Mouse (Mus musculus): Measurements from ENCODE around the gene Lats2. TPM values are rescaled to one million over a fixed set of nuclear protein-coding genes. Genes with fewer than 3 reads are reported as not detected.
"Not testable (repeated sequence)": the region's sequence is repeated elsewhere in the genome, so short reads cannot be mapped to it uniquely, and the experiment has no call there.

Gene Lats2
- polyA plus RNA-seq, 1 experiment from 2014 or later = 7.9 TPM

DNA sequence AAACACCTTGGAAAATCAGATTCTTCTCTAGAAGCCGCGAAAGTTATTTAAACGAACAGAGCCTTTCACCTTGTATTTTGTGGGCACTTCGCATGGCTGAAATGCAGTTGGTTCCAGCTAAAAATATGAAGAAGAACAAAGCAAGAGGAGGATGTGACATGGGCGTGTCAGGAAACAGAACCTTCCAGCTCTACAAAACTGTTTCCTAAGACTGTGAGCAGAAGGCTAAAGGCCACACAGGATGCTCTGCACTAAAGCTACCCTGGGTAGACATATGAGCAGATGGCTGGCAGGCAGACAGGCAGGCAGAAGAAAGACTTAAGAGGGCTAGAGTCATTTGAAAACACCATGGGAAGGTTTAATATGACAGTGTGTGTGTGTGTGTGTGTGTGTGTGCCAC, 10.9 kb upstream of the Lats2 start:
- Histone ChIP-seq H3K27me3 (replicated peaks; ENCODE audit: control insufficient read depth, insufficient read depth, low read length) (no peaks in the 10 kb centered on the region), H3K4me3 (replicated peaks; ENCODE audit: low read length) (no peak overlapping the region), H3K4me2 (ENCODE audit: low read length) (no peak overlapping the region), H3K9ac (replicated peaks; ENCODE audit: low read depth, low read length) (no peak overlapping the region), H3K27ac (ENCODE audit: low read length) (no peak overlapping the region), H3K9me3 (ENCODE audit: control insufficient read depth, low read length) (no peaks in the 10 kb centered on the region), H3K4me1 (replicated peaks; ENCODE audit: control insufficient read depth, insufficient read depth, low read length) (no peaks in the 10 kb centered on the region), H3K36me3 (ENCODE audit: control insufficient read depth, insufficient read depth) (no peaks in the 10 kb centered on the region)
- no peak for ATAC-seq
- WGBS = 97% methylated on average over 5 of the region's 5 CpGs

GRCm38 (mm10) chr14:57760447-57761412, 2.5 kb upstream of the Lats2 start:
- Histone ChIP-seq H3K9me3 (ENCODE audit: control insufficient read depth, low read length) (no peaks in the 10 kb centered on the region), H3K9ac (replicated peaks; ENCODE audit: low read depth, low read length) (no peak overlapping the region), H3K27ac (ENCODE audit: low read length) (no peak overlapping the region), H3K4me3 (replicated peaks; ENCODE audit: low read length) (no peak overlapping the region), H3K27me3 (replicated peaks; ENCODE audit: control insufficient read depth, insufficient read depth, low read length) (no peaks in the 10 kb centered on the region), H3K4me1 (replicated peaks; ENCODE audit: control insufficient read depth, insufficient read depth, low read length) (peaks cover 8% of the 10 kb centered on the region), H3K4me2 (ENCODE audit: low read length) (no peak overlapping the region), H3K36me3 (ENCODE audit: control insufficient read depth, insufficient read depth) (no peaks in the 10 kb centered on the region)
- 27% methylated on average over 10 of the region's 10 CpGs for WGBS
- ATAC-seq = peak; percentile 52

- no peaks in the 10 kb centered on the region for H3K27me3 ChIP-seq (replicated peaks; ENCODE audit: control insufficient read depth, insufficient read depth, low read length)
- H3K36me3 ChIP-seq (ENCODE audit: control insufficient read depth, insufficient read depth) = no peaks in the 10 kb centered on the region
- no peak overlapping the region for H3K9ac ChIP-seq (replicated peaks; ENCODE audit: low read depth, low read length)
- 92% methylated on average over 4 of the region's 4 CpGs for WGBS
- no peak overlapping the region for H3K27ac ChIP-seq (ENCODE audit: low read length)
- H3K9me3 ChIP-seq (ENCODE audit: control insufficient read depth, low read length) = no peaks in the 10 kb centered on the region
- no peak overlapping the region for H3K4me2 ChIP-seq (ENCODE audit: low read length)
- no peak for ATAC-seq
- peaks cover 7% of the 10 kb centered on the region for H3K4me1 ChIP-seq (replicated peaks; ENCODE audit: control insufficient read depth, insufficient read depth, low read length)
- no peak overlapping the region for H3K4me3 ChIP-seq (replicated peaks; ENCODE audit: low read length)
Measured at GRCm38 (mm10) chr14:57756094-57756493, 2.1 kb downstream of the Lats2 start.

DNA sequence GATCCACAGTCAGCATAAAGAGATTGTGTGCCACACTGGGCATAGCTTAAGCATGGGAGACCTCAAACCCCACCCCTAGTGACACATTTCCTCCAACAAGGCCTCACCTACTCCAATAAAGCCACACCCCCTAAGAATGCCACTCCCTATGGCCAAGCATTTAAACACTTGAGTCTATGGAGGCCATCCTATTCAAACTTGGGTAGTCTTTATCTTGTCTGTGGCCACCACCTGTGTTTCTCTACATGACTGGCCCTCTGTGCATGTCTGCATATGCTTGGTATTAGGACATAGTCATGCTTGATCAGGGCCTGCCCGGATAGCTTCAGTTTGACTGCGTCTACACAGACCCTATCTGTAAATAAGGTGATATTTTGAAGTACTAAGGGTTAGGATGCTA, 2.5 kb downstream of the Lats2 start:
- ATAC-seq = no peak
- no peaks in the 10 kb centered on the region for H3K36me3 ChIP-seq (ENCODE audit: control insufficient read depth, insufficient read depth)
- no peak overlapping the region for H3K4me3 ChIP-seq (replicated peaks; ENCODE audit: low read length)
- H3K4me1 ChIP-seq (replicated peaks; ENCODE audit: control insufficient read depth, insufficient read depth, low read length) = peaks cover 3% of the 10 kb centered on the region
- H3K27me3 ChIP-seq (replicated peaks; ENCODE audit: control insufficient read depth, insufficient read depth, low read length) = no peaks in the 10 kb centered on the region
- no peaks in the 10 kb centered on the region for H3K9me3 ChIP-seq (ENCODE audit: control insufficient read depth, low read length)
- no peak overlapping the region for H3K9ac ChIP-seq (replicated peaks; ENCODE audit: low read depth, low read length)
- no peak overlapping the region for H3K4me2 ChIP-seq (ENCODE audit: low read length)
- 95% methylated on average over 2 of the region's 2 CpGs for WGBS
- no peak overlapping the region for H3K27ac ChIP-seq (ENCODE audit: low read length)

DNA sequence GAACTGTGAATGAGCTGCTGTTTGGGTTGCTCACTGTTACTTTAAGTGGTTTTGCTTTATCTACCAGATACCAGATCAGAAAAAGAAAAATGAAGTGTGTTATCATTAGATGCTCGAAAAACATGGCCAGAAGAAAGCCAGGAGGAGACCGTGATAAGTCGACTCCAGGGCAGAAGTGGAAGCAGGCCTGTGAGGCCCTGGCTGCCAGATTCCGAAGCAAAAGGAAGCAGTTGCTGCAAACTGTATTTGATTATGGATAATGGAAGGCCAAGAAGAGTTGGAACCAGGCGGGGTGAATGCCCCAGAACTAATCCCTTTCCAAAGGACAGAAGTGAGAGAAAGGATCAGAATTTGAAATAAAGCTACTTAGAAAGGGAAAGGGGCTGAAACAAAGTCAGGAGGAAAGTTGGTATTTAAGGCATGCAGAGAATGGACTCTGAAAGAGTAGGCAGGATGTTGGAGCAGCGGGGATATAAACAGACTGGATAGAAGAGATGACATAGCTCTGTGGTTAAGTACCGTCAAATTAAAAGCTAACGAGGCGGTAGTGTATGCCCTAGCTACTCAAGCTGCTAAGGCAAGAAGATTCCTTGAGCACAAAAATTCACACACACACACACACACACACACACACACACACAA, 4.7 kb downstream of the Lats2 start:
- Histone ChIP-seq H3K27me3 (replicated peaks; ENCODE audit: control insufficient read depth, insufficient read depth, low read length) (no peaks in the 10 kb centered on the region), H3K9me3 (ENCODE audit: control insufficient read depth, low read length) (no peaks in the 10 kb centered on the region), H3K4me1 (replicated peaks; ENCODE audit: control insufficient read depth, insufficient read depth, low read length) (no peaks in the 10 kb centered on the region), H3K4me2 (ENCODE audit: low read length) (no peak overlapping the region), H3K36me3 (ENCODE audit: control insufficient read depth, insufficient read depth) (no peaks in the 10 kb centered on the region), H3K9ac (replicated peaks; ENCODE audit: low read depth, low read length) (no peak overlapping the region), H3K4me3 (replicated peaks; ENCODE audit: low read length) (no peak overlapping the region), H3K27ac (ENCODE audit: low read length) (no peak overlapping the region)
- no peak for ATAC-seq
- 15% methylated on average over 9 of the region's 9 CpGs for WGBS

DNA sequence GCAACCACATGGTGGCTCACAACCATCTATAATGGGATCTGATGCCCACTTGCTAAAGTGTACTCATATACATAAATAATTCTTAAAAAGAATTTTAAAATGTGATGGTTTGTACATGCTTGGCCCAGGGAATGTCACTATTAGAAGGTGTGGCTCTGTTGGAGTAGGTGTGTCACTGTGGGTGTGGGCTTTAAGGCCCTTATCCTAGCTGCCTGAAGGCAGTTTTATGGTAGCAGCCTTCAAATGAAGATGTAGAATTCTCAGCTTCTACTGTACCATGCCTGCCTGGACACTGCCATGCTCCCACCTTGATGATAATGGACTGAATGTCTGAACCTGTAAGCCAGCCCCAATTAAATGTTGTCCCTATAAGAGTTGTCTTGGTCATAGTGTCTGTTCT, 7.2 kb downstream of the Lats2 start:
- not testable (repeated sequence) for H3K4me3 ChIP-seq (replicated peaks; ENCODE audit: low read length); H3K9me3 ChIP-seq (ENCODE audit: control insufficient read depth, low read length); H3K9ac ChIP-seq (replicated peaks; ENCODE audit: low read depth, low read length); H3K4me2 ChIP-seq (ENCODE audit: low read length); H3K4me1 ChIP-seq (replicated peaks; ENCODE audit: control insufficient read depth, insufficient read depth, low read length); H3K27ac ChIP-seq (ENCODE audit: low read length); ATAC-seq; H3K36me3 ChIP-seq (ENCODE audit: control insufficient read depth, insufficient read depth); H3K27me3 ChIP-seq (replicated peaks; ENCODE audit: control insufficient read depth, insufficient read depth, low read length)

DNA sequence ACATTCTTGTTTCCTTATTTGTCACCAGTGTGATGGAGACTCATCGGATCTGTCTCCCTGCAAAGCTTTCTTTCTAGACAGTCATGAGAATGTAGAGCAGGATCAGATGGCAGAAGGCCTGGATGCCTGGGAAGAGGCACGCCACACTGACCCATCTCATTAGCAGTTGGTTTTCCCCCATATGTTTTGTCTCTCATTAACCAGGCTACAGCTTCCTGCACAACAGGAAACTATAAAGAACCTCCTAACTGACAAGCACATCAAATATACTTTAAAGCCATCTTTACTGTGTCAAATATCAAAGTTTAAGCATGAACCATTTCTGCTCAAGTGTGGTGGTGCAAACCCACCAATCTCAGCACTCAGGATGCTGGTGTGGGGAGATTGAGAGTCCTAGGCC, 8.7 kb downstream of the Lats2 start:
- H3K4me1 ChIP-seq (replicated peaks; ENCODE audit: control insufficient read depth, insufficient read depth, low read length) = peaks cover 11% of the 10 kb centered on the region
- no peak overlapping the region for H3K9ac ChIP-seq (replicated peaks; ENCODE audit: low read depth, low read length)
- no peak for ATAC-seq
- no peaks in the 10 kb centered on the region; the same call in 1 of the 2 replicates for H3K27me3 ChIP-seq (replicated peaks; ENCODE audit: control insufficient read depth, insufficient read depth, low read length)
- no peaks in the 10 kb centered on the region for H3K36me3 ChIP-seq (ENCODE audit: control insufficient read depth, insufficient read depth)
- 73% methylated on average over 2 of the region's 2 CpGs for WGBS
- no peak overlapping the region for H3K4me2 ChIP-seq (ENCODE audit: low read length)
- H3K4me3 ChIP-seq (replicated peaks; ENCODE audit: low read length) = no peak overlapping the region
- H3K27ac ChIP-seq (ENCODE audit: low read length) = no peak overlapping the region
- H3K9me3 ChIP-seq (ENCODE audit: control insufficient read depth, low read length) = no peaks in the 10 kb centered on the region

DNA sequence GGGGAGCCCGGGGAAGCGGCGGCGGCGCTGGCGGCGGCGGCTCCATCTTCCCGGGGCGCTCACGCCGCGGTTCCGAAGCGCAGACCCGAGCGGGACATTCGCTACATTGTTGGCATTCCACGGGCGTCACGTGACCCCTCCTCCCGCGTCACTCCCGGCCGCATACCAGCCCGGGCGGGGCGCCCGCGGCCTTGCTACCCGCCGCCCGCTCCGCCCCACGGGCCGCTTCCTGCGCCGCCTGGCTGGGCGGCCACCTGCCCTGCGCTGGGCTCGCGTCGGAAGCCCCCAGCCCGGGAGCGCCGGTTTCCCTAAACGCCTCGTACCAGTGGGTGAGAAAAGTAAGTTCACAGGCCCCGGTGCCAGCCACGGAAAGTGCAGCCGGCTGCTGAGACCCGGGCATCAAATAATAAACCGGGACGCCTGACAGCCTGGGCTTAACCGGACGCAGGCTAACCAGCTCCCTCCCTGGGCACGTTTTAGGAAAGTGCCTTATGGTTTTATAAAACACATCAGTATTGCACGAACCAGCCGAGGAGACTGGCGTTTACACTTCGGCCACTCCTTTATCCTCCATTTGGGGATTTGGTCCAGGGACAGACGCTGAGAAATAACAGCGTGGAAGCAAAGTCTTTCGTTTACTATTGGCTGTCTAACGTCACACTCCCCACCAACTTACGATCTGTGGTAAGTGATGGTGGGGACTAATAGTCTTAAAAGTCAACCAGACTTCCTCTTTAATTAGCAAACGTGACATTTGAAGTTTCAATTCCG, 12.0 kb downstream of the Lats2 start, which contains the start of gene Gm49361:
TSS of gene Gm49361 (minus strand) at position 103 of the 771 bp plus-strand sequence.
- Histone ChIP-seq H3K27me3 (replicated peaks; ENCODE audit: control insufficient read depth, insufficient read depth, low read length) (no peaks in the 10 kb centered on the region; the same call in 1 of the 2 replicates), H3K9ac (replicated peaks; ENCODE audit: low read depth, low read length) (peak within 1 kb of the TSS; percentile 86), H3K36me3 (ENCODE audit: control insufficient read depth, insufficient read depth) (no peaks in the 10 kb centered on the region), H3K9me3 (ENCODE audit: control insufficient read depth, low read length) (no peaks in the 10 kb centered on the region), H3K4me3 (replicated peaks; ENCODE audit: low read length) (peak within 1 kb of the TSS; percentile 89), H3K27ac (ENCODE audit: low read length) (peak within 1 kb of the TSS; percentile 67), H3K4me2 (ENCODE audit: low read length) (peak within 1 kb of the TSS; percentile 94), H3K4me1 (replicated peaks; ENCODE audit: control insufficient read depth, insufficient read depth, low read length) (peaks cover 21% of the 10 kb centered on the region)
- WGBS = under 1% methylated on average over 61 of the region's 68 CpGs
- ATAC-seq = peak; percentile 84

All from forebrain, embryonic 16.5 days (tissue).